Mouse (Mus musculus) urinary bladder, adult 2 months (tissue): Measurements from ENCODE around the gene Pwwp2a. TPM values are rescaled to one million over a fixed set of nuclear protein-coding genes. Genes with fewer than 3 reads are reported as not detected.

Experiments used
- DNase-seq: peaks from one replicate; pipeline ENCODE4 v3.0.0; 2022; ENCODE audit warnings: low spot score
- polyA plus RNA-seq: library from polyadenylated mRNA; depleted of rRNA; stranded (reverse); fragments of >200 nt; gene quantifications from 2 replicates; pipeline ENCODE4 v1.2.3, GENCODE M21; 2012; rRNA removed

Pwwp2a gene
- 25.2 and 25.5 TPM in 2 replicates for polyA plus RNA-seq

DNA sequence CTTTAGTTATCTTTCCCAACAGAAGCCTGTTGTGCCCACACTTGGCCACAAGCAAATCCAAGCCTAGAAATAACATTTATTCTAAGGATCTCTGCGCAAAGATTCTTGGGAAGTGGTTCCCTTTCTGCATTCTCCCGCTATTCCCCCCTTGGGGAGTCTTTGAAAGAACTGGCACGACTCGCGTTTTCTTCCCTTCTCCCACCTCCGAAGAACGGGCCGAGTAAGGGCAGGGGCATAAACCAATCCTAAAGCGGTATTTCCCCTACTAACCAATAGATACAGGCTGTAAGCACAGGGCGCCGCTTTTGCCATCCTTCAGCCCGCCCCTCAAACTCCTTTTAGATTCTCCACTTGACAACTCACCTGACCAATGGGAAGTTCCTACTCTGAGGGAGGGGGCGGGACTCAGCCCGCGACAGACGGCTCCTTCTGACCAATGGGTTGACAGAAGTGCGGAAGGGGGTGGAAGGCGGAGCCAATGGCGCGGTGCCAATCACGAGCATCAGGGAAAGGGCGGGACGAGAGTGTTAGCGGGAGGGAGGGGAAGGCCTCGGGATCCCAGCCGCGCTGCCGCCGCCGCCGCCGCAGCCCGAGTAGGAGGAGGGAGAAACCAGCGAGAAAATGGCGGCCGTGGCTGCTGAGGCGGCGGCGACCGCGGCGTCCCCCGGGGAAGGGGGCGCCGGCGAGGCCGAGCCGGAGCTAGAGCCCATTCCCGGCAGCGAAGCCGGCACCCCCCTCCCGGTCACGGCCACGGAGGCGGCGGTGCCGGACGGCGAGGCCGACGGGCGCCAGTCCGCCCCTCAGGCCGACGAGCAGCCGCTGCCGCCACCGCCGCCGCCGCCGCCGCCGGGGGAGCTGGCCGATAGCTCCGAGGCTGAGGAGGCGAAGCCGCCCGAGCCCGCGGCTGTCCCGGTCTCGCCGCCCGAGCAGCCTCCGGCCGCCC is at the start of gene Pwwp2a:
Pwwp2a (plus strand) TSS at position 527 of the 943 bp plus-strand sequence.
- DNase-seq = peak; percentile 95

- DNase-seq = no peak
Observed at GRCm38 (mm10) chr11:43632566-43632965, 49.2 kb upstream of the Pwwp2a start.

DNA sequence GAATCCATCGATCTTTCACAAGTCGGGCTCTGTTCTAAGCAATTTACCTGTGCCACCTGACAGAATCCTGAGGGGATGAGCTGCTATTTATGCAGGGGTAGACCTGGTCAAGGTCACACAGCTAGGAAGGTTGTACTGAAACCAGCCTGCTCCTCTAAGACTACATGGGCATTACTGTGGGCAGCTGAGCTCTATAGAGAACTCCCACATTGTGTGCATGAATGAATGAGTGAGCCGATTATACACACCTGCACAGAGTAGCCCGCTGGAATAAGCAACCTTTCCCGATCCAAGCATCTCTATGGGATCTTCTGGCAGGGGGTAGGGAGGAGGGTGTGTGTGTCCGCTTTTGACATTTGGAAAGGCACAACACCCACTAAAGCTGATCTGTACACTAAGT is 48.6 kb upstream of the Pwwp2a start:
- DNase-seq = no peak

GRCm38 (mm10) chr11:43633658-43634401 is 48.0 kb upstream of the Pwwp2a start:
- DNase-seq = no peak

DNA sequence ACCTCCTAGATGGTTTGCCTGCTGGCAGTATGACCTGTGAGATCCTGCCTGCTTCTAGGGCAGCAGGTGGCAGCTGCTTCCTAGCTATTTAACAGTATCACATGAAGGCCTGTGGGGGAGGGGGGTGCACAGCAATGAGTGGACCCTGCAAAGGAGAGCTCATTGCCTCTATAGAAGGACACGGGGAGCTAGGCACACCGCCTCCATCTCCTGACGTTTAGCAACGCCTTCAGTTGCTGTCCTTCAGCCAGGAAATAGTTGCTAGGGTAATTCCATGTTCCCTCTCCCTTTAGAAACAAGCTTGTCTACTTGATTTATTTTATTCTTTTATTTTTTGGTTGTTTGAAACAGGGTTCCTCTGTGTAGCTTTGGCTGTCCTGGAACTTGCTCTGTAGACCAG is 45.0 kb upstream of the Pwwp2a start:
- no peak for DNase-seq

DNA sequence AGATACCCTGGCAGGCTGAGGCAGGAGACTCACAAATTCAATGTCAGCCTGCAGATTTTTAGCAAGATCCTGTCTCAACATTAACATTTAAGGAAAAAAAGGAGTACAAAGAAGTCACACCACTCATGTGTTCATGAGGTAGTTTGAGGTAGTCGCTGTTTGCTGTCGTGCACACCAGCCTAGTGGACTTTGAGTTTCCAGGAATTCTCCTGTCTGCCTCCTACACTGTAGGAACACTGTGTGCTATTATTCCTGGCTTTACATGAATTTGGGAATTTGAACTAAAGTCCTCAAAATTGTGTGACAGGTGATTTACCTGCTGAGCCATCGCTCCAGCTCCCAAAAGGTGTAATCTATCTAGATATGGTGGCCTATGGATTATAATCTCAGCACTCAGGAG is 43.3 kb upstream of the Pwwp2a start:
- no peak for DNase-seq

GRCm38 (mm10) chr11:43643180-43643591 is 38.6 kb upstream of the Pwwp2a start:
- DNase-seq = peak; percentile 65

- no peak for DNase-seq
Observed at GRCm38 (mm10) chr11:43645286-43645685, 36.5 kb upstream of the Pwwp2a start.

DNA sequence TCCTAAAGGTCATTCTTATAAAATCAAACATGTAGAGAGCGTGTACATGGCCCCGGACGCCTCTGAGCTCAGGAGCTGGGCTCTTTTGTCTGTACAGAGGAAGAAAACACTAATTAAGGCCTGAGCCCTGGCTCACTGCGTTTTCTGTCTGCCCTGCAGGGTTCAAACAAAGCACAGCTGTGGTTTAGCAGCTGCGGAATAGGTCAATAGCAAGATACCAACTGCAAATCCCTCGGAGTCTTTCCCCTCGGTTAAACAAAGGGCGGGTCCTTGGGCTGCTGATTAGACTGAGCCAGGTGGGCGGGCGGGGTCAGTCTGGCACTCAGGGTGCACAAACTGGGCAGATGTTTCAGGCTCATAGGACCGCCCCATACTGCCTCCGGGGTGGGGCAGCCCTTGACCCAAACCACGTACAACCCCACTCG is 28.7 kb upstream of the Pwwp2a start:
- no peak for DNase-seq

GRCm38 (mm10) chr11:43656464-43656863 is 25.3 kb upstream of the Pwwp2a start:
- DNase-seq = no peak

- DNase-seq = no peak
Observed at GRCm38 (mm10) chr11:43658010-43658409, 23.8 kb upstream of the Pwwp2a start.

GRCm38 (mm10) chr11:43667038-43667745 is 14.6 kb upstream of the Pwwp2a start:
- no peak for DNase-seq

DNA sequence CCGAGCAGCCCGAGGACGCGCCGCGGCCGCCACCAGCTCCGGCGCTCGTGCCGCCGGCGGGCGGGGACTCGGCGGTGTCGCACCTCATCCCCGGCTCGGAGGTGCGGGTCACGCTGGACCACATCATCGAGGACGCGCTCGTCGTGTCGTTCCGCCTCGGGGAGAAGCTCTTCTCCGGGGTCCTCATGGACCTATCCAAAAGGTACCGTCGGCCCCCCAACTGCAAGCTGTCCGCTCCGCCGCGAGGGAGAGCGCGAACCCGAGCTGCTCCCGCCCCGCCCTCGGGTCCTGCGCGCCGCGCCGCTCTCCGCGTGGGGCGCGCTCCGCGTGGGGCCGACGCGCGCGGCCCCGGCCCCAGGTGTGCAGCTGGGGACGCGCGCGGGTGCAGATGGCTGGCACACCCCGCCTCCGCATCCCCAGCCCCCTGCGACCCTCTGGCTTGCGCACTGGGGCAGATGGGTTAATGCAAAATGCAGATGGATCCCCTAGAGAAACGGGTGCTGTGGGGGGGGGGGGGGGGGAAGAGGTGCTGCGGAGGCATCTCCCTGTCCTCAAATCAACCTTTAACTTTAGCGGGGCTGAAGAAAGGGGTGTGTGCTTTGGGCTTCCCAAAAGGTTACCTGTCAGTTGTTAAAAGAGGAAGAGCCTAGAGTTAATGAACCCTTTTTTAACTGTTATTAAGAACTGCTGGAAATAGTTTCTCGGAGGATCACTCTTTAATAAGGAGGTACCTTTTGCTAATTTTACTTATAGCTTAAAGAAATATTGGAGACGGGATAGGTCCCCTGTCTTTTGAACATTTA is 818 bp downstream of the Pwwp2a start:
- peak; percentile 66 for DNase-seq

GRCm38 (mm10) chr11:43688850-43689249 is 7.1 kb downstream of the Pwwp2a start:
- no peak for DNase-seq

DNA sequence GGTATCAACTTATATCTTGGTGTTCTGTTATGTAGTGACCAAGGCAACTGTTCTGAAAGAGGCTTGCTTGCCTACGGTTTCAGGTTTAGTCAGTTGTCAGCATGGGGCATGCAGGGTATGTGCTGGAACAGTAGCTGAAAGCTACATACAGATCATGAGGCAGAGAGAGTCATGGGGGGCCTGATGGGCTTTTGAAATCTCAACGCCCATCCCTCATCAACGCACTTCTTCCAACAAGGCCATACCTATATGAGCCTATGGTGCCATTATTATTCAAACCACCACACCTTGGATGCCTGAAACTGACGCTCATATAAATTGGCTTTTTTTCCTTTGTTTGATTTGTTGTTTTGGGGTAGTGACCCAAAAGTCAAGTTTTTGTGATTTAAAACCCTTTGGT is 14.8 kb downstream of the Pwwp2a start:
- DNase-seq = no peak

DNA sequence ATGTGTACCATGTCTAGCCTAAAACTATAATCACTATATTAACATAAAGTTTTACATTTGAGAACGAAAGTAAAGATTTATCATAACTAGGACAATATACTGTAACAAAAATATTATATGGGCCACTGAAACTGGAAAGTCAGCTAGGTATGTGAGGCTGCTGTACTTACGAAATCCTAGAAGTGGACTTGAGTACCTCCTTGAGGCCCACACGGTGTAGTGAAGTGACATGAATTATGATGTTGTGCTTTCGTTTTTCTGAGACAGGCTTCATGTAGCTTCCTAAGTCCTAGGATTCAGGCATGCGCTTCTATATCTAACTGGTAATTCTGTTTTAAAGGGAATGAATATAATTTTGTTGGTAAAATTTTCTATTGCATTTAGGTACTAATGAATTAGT is 16.8 kb downstream of the Pwwp2a start:
- no peak for DNase-seq

DNA sequence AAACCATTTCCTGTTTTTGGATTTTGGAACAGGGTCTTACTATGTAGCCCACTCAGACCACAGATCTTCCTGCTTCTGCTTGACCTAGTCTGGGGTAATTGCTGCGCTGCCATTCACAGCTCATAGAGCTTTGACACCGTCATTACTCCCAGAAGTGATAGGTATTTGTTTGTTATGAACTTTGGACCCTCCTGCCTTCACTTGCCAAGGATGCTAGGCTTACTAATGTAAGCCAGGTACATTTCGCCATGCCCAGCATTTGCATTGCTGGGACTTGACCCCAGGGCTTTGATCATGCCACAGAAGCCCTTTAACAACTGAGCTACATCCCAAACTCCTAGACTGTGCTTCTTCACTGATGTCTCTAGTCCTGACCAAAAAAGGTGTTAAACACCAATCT is 18.5 kb downstream of the Pwwp2a start:
- DNase-seq = no peak

DNA sequence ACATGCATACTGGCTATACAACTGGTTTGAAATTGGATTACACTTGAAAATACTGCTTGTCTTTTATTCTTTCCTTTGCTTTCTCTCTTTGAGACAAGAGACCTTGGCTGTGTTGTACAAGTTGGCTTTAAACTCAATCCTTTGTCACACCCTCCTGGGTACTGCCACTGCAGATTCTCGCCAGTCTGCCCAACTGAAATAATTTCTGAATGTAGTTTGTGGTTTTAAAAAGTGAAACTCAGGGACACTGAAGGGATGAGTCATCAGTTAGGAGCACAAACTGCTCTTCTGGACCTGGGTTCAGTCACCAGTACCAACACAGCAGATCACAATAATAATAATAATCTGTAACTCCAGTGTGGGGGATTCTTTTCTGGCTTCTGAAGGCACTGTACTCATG is 21.8 kb downstream of the Pwwp2a start:
- no peak for DNase-seq

DNA sequence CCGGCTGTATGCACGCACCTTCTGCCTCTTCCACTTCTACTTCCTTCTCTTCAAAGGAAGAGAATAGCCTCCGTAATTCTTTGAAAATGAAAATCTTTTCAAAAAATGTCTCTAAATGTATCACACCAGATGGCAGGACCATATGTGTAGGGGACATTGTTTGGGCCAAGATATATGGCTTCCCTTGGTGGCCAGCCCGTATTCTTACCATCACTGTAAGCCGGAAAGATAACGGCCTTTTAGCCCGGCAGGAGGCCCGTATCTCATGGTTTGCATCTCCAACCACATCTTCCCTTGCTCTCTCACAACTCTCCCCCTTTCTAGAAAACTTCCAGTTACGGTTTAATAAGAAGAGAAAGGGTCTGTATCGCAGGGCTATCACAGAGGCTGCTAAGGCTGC is 24.0 kb downstream of the Pwwp2a start:
- no peak for DNase-seq

- no peak for DNase-seq
Observed at GRCm38 (mm10) chr11:43708409-43708808, 26.6 kb downstream of the Pwwp2a start.

GRCm38 (mm10) chr11:43712178-43712577 is 30.4 kb downstream of the Pwwp2a start:
- DNase-seq = no peak
